Mouse (Mus musculus) thymus, adult 2 months (tissue): ENCODE results near the gene Cdk10.

Experiments
- CTCF ChIP-seq: fragments of 200-500 bp; IDR thresholded peaks from 2 replicates; pipeline ENCODE4 v1.5.1; 2012; ENCODE audit warnings: mild to moderate bottlenecking, control low read depth, low read length, moderate library complexity, borderline replicate concordance; ENCODE audit not compliant: control insufficient read depth, poor library complexity, insufficient read depth; ENCODE audit errors: extremely low read depth
- POLR2A ChIP-seq: fragments of 200-500 bp; IDR thresholded peaks from 2 replicates; pipeline ENCODE4 v1.6.1; 2012; ENCODE audit warnings: mild to moderate bottlenecking, low read length, control low read depth, moderate library complexity; ENCODE audit not compliant: control insufficient read depth, poor library complexity, insufficient read depth; ENCODE audit errors: extremely low read depth

DNA sequence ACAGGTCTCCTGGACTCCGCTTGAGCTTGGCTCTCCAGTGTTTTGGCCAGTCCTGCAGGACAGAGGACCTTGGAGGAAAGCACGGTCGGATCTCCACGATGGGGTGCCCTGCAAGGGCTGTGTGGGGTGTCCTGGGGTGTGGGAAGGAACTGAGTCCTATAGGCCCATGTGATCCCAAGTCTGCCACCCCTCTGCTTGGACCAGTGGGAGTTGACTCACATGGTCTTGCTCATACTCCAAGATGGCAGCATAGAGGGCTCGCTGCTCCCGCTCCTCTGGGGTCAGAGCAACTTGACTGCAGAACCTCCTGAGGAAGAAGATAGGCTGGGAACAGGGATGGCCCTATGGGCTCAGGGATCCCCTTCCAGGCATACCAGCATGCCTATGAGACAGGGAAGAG lies 23.1 kb downstream of the Cdk10 start:
- no peak for TF ChIP-seq CTCF
- no peak for TF ChIP-seq POLR2A
